Mouse (Mus musculus): Measurements from ENCODE around the gene Gif. TPM values are rescaled to one million over a fixed set of nuclear protein-coding genes. Genes with fewer than 3 reads are reported as not detected.
A peak's percentile ranks its signal among the peaks of the same experiment; 100 is the strongest.

Gif gene
- polyA plus RNA-seq, 1 experiment from 2014 or later, result not detected

GRCm38 (mm10) chr19:11769257-11769920 lies 22.0 kb downstream of the Gif start:
- no peaks in the 10 kb centered on the region for H3K9me3 ChIP-seq
- no peak overlapping the region for H3K27ac ChIP-seq
- peak overlapping the region; percentile 73 for H3K4me2 ChIP-seq (replicated peaks)
- H3K36me3 ChIP-seq, result peaks cover 7% of the 10 kb centered on the region; the same call in 1 of the 2 replicates
- 91% methylated on average over 5 of the region's 5 CpGs for WGBS
- no peak for ATAC-seq
- 0 out of 2 replicates have a peak, but pooled peaks cover 6% of the 10 kb centered on the region for H3K4me1 ChIP-seq (replicated peaks)
- peak overlapping the region; percentile 64; the same call in 1 of the 2 replicates for H3K4me3 ChIP-seq (replicated peaks)
- H3K27me3 ChIP-seq (replicated peaks), result no peaks in the 10 kb centered on the region
- no peak overlapping the region for H3K9ac ChIP-seq

GRCm38 (mm10) chr19:11770205-11770892 lies 23.0 kb downstream of the Gif start, which contains the start of gene Mrpl16:
TSS of gene Mrpl16 (plus strand) at chr19:11770391.
- Histone ChIP-seq H3K4me1 (replicated peaks) (0 out of 2 replicates have a peak, but pooled peaks cover 6% of the 10 kb centered on the region), H3K27ac (peak within 1 kb of the TSS; percentile 54), H3K9me3 (no peaks in the 10 kb centered on the region), H3K4me2 (replicated peaks) (peak within 1 kb of the TSS; percentile 73), H3K9ac (peak within 1 kb of the TSS; percentile 69), H3K27me3 (replicated peaks) (no peaks in the 10 kb centered on the region), H3K36me3 (peaks cover 8% of the 10 kb centered on the region; the same call in 1 of the 2 replicates), H3K4me3 (replicated peaks) (peak within 1 kb of the TSS; percentile 64)
- ATAC-seq, result peak; percentile 95
- whole genome bisulfite sequencing, result 0% methylated on average over 30 of the region's 30 CpGs

GRCm38 (mm10) chr19:11777191-11777865 lies 30.0 kb downstream of the Gif start:
- no peak overlapping the region for H3K27ac ChIP-seq
- no peak overlapping the region for H3K4me3 ChIP-seq (replicated peaks)
- no peaks in the 10 kb centered on the region for H3K27me3 ChIP-seq (replicated peaks)
- no peaks in the 10 kb centered on the region for H3K4me1 ChIP-seq (replicated peaks)
- WGBS, result 64% methylated on average over 7 of the region's 7 CpGs
- no peak overlapping the region for H3K4me2 ChIP-seq (replicated peaks)
- ATAC-seq, result peak; percentile 58
- peaks cover 8% of the 10 kb centered on the region; the same call in 1 of the 2 replicates for H3K36me3 ChIP-seq
- no peaks in the 10 kb centered on the region for H3K9me3 ChIP-seq
- H3K9ac ChIP-seq, result no peak overlapping the region

DNA sequence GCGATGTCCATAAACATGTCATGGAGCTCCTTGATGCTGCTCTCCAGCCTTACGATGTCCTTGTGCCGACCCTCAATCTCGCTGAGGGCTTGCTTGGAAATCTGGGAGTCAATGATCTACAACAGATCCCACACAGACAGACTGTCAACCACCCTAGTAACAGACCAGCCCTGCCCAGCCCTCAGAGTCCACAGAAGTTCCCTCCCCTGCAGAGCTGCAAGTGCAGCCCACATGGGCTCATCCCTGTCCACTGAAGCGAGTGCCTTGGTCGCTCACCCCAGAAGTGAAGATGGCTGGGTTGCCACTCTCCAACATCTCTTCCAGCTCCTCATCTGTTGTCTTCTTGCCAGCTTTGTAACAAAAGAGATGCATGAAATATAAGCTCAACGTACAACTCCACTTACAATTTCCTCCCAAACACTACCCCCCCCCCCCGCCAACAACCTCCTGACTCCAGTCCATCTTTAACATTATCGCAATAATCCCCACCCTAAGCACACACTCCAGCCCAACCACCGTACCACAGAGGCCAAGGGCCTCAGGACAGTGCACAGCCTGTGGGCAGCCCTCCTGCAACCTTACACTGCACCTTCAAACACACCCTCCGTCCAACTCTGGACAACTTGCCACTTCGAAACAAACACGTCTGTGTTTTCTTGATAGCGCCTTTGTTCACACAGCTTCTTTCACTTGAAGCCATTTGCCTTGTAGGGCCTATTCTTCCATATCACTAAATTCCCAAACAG lies 38.2 kb downstream of the Gif start:
- H3K4me2 ChIP-seq (replicated peaks), result no peak overlapping the region
- no peak for ATAC-seq
- no peaks in the 10 kb centered on the region for H3K9me3 ChIP-seq
- no peaks in the 10 kb centered on the region for H3K27me3 ChIP-seq (replicated peaks)
- no peaks in the 10 kb centered on the region for H3K36me3 ChIP-seq
- no peaks in the 10 kb centered on the region for H3K4me1 ChIP-seq (replicated peaks)
- no peak overlapping the region for H3K9ac ChIP-seq
- H3K27ac ChIP-seq, result no peak overlapping the region
- no peak overlapping the region for H3K4me3 ChIP-seq (replicated peaks)
- WGBS, result 86% methylated on average over 14 of the region's 14 CpGs

DNA sequence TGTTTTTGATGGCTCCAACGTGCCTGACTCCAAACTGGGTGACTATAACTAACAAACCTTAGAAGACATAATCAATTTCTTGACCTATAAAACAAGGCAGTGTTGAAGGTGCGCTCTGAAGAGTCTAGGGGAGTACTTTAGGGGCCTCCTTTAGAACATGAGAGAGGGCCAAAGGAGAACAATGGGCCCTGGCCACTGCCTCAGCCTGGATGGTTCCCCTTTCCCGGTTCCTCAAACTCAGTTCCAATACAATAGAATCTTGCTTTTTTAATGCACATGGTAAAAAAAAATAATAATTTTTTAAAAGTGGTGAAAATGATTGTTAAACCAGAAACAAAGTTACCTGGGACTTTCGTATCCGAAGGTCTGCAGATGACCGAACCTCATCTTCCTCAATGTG lies 40.5 kb downstream of the Gif start:
- 94% methylated on average over 6 of the region's 6 CpGs for WGBS
- Histone ChIP-seq H3K4me2 (replicated peaks) (no peak overlapping the region), H3K4me3 (replicated peaks) (no peak overlapping the region), H3K27ac (no peak overlapping the region), H3K9me3 (no peaks in the 10 kb centered on the region), H3K9ac (no peak overlapping the region), H3K4me1 (replicated peaks) (no peaks in the 10 kb centered on the region), H3K36me3 (no peaks in the 10 kb centered on the region), H3K27me3 (replicated peaks) (no peaks in the 10 kb centered on the region)
- no peak for ATAC-seq

DNA sequence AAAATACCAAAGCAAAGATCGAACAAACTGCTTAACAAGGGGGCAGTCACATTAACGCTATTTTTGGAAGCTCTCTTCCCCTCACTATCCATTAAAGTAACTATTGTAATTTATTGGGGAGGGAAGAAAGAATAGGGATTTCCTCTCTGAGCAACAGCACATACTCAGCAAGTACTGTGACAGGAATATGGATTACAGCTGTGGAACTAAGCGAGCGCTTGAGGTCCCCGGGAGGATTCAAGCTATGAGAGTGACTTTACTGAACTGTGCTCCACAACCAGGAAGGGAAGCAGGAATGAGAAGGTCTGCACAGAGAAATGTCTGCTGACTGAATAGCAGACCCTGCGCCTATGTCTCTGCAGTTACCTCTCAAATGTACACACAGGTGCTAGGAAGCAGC lies 41.5 kb downstream of the Gif start:
- Histone ChIP-seq H3K9me3 (no peaks in the 10 kb centered on the region), H3K36me3 (no peaks in the 10 kb centered on the region), H3K4me3 (replicated peaks) (no peak overlapping the region), H3K27me3 (replicated peaks) (no peaks in the 10 kb centered on the region), H3K9ac (no peak overlapping the region), H3K4me2 (replicated peaks) (no peak overlapping the region), H3K4me1 (replicated peaks) (no peaks in the 10 kb centered on the region), H3K27ac (no peak overlapping the region)
- no peak for ATAC-seq
- WGBS, result 71% methylated on average over 6 of the region's 6 CpGs

- no peaks in the 10 kb centered on the region for H3K4me1 ChIP-seq (replicated peaks)
- H3K27me3 ChIP-seq (replicated peaks), result no peaks in the 10 kb centered on the region
- H3K4me2 ChIP-seq (replicated peaks), result no peak overlapping the region
- no peaks in the 10 kb centered on the region for H3K36me3 ChIP-seq
- no peak for ATAC-seq
- no peak overlapping the region for H3K4me3 ChIP-seq (replicated peaks)
- no peak overlapping the region for H3K27ac ChIP-seq
- WGBS, result 72% methylated on average over 5 of the region's 5 CpGs
- no peak overlapping the region for H3K9ac ChIP-seq
- H3K9me3 ChIP-seq, result no peaks in the 10 kb centered on the region
Measured at GRCm38 (mm10) chr19:11791825-11792224, 44.5 kb downstream of the Gif start.

- Histone ChIP-seq H3K9me3 (no peaks in the 10 kb centered on the region), H3K36me3 (no peaks in the 10 kb centered on the region), H3K9ac (no peak overlapping the region), H3K4me2 (replicated peaks) (no peak overlapping the region), H3K4me3 (replicated peaks) (no peak overlapping the region), H3K27ac (no peak overlapping the region), H3K4me1 (replicated peaks) (no peaks in the 10 kb centered on the region), H3K27me3 (replicated peaks) (no peaks in the 10 kb centered on the region)
- WGBS, result 60% methylated on average over 2 of the region's 2 CpGs
- peak; percentile 79 for ATAC-seq
Measured at GRCm38 (mm10) chr19:11793741-11794359, 46.5 kb downstream of the Gif start.

GRCm38 (mm10) chr19:11794447-11794846 lies 47.1 kb downstream of the Gif start:
- no peak overlapping the region for H3K9ac ChIP-seq
- H3K4me3 ChIP-seq (replicated peaks), result no peak overlapping the region
- H3K36me3 ChIP-seq, result no peaks in the 10 kb centered on the region
- WGBS, result 76% methylated on average over 6 of the region's 6 CpGs
- no peak overlapping the region for H3K4me2 ChIP-seq (replicated peaks)
- H3K27ac ChIP-seq, result 0 out of 2 replicates have a peak overlapping the region, but pooled peaks have one; percentile 22
- no peaks in the 10 kb centered on the region for H3K27me3 ChIP-seq (replicated peaks)
- no peaks in the 10 kb centered on the region for H3K9me3 ChIP-seq
- H3K4me1 ChIP-seq (replicated peaks), result no peaks in the 10 kb centered on the region
- ATAC-seq, result peak; percentile 80

DNA sequence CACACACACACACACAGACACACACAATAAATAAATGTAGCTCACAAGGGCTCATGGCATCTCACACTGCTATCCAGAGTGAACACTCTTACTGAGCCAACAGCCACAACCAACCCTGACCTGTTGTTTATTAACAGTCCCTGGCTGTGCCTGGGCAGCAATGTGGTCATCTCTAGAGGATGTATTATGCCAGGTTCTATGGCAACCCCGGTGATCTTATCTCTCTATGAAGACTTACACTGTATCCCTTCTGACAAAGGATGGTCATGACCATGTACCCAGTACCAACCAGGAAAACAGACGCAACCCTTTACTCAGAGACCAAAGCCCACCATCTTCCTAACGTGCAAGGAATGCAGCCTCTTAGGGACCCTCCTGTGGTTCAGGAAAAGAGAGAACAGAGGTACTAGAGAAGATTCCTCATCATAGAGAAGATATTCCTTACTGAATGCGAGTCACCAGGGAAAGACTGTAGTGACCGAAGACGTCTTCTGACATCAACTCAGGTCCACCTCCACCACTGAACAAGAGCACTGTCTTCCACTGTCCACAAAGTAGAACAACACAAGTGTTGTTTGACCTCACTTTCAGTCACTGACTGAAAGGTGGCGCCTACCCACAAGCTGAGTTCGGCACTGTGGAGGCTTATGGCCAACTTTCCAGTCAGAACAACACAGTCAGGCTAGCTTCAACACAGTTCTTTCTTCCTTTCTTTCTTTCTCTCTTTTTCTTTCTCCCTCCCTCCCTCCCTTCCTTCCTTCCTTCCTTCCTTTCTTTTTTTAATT lies 53.4 kb downstream of the Gif start:
- no peaks in the 10 kb centered on the region for H3K27me3 ChIP-seq (replicated peaks)
- no peak overlapping the region for H3K27ac ChIP-seq
- no peaks in the 10 kb centered on the region for H3K4me1 ChIP-seq (replicated peaks)
- H3K4me3 ChIP-seq (replicated peaks), result no peak overlapping the region
- H3K9me3 ChIP-seq, result no peaks in the 10 kb centered on the region
- H3K4me2 ChIP-seq (replicated peaks), result no peak overlapping the region
- ATAC-seq, result no peak
- H3K9ac ChIP-seq, result no peak overlapping the region
- H3K36me3 ChIP-seq, result no peaks in the 10 kb centered on the region
- 80% methylated on average over 8 of the region's 8 CpGs for WGBS

- Histone ChIP-seq H3K9me3 (no peaks in the 10 kb centered on the region), H3K4me2 (replicated peaks) (no peak overlapping the region), H3K4me3 (replicated peaks) (no peak overlapping the region), H3K36me3 (no peaks in the 10 kb centered on the region), H3K9ac (no peak overlapping the region), H3K4me1 (replicated peaks) (no peaks in the 10 kb centered on the region), H3K27ac (no peak overlapping the region), H3K27me3 (replicated peaks) (no peaks in the 10 kb centered on the region)
- 35% methylated on average over 1 of the region's 1 CpGs for WGBS
- no peak for ATAC-seq
Measured at GRCm38 (mm10) chr19:11804423-11804822, 57.1 kb downstream of the Gif start.

Measured in intestine, embryonic 15.5 days (tissue).